Mouse (Mus musculus) sigmoid colon, adult 10 weeks (tissue): ENCODE measurements around the gene Nr1h2. TPM values are rescaled to one million over a fixed set of nuclear protein-coding genes. Genes with fewer than 3 reads are reported as not detected.

Experiments
- polyA plus RNA-seq: library from polyadenylated mRNA; stranded (reverse); fragments of 350-450 nt; fragmentation: Illumina TruSeq; extraction: RNeasy Lipid Tissue Mini Kit (QIAGEN cat#74804); gene quantifications from one replicate; pipeline ENCODE4 v1.2.3, GENCODE M21; 2014; ENCODE audit warnings: low read depth, low replicate concordance

Gene Nr1h2
- 4.1 TPM for polyA plus RNA-seq

DNA sequence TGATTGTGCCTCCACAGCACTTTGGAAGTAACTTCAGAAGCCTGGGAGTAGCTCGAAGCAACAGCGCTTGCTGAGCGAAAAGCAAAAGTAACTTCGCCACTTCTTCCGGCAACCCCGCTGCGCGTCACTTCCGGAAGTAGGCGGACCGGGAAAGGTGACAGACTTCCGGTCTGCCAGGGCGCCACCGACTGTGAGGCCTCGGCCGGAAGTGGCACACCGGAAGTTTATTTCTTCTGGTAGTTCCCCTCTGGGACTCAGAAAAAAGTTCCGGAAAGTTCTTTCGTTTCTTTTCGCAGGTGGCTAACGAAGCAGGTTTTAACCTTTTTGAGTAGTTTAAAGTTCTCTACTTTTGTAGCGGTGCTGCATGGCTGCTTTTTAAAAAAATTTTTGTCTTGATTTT, at the start of gene Nr1h2:
Gene Nr1h2 (minus strand): TSS at position 126 of the 400 bp plus-strand sequence.

DNA sequence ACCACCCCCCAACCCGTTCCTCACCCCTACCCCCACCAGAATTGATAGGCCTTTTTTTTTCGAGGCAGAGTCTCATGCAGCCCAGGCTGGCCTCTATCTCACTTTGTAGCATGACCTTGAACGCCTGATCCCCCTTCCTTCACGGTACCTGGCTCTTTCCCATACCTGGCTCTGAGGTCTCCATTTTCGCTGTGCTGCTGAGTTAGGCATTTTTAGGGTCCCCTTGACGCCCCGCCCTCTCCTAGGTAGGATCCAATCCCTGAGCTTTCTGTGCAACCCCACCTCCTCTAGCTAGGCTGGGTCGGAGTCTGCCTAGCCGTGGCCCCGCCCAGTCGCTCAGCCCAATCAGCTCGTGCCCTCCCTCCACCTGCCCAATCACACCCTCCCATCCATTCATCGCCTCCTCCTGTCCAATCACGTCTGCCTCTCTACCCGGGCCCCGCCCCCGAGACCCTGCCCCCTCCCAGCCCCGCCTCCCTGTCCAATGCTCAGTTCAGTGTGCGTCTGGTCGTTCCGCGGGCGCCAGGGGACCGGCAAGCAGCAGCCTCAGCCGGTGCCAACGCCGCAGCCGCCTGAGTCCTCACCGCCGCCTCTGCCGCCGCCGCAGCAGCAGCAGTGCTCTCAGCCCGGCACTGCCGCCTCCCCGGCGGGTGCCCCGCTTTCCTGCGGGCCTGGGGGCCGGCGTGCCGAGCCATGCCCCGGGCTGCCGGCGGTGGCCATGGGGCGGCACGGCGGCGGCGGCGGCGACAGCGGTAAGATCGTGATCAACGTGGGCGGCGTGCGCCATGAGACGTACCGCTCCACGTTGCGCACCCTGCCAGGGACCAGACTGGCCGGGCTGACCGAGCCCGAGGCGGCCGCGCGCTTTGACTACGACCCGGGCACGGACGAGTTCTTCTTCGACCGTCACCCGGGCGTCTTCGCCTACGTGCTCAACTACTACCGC, 36.9 kb upstream of the Nr1h2 start, which contains the start of gene Kcnc3:
Gene Kcnc3 (plus strand): TSS at position 263 of the 946 bp plus-strand sequence.

DNA sequence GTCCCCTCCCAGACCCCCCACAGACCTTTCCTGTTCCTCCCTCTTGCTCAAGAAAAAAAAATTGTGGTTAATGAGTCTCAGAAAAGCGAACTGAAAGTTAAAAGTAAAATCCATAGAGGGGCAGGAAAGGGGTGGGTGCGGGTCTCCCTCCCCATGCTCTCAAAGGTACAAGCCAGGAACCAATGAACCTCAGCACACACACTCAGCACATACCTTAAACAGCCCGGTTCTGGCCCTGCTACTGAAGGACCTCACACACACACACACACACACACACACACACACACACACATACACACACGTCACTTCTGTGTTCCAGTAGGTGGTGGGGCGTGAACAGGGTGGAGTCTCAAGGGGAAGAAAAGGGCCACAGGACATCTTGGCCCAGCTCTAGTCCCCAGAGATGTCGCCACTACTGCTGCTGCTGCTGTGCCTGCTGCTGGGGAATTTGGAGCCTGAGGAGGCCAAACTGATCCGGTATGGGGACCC, 18.5 kb upstream of the Nr1h2 start, which contains the start of gene Napsa:
Gene Napsa (plus strand): TSS at position 168 of the 489 bp plus-strand sequence.

DNA sequence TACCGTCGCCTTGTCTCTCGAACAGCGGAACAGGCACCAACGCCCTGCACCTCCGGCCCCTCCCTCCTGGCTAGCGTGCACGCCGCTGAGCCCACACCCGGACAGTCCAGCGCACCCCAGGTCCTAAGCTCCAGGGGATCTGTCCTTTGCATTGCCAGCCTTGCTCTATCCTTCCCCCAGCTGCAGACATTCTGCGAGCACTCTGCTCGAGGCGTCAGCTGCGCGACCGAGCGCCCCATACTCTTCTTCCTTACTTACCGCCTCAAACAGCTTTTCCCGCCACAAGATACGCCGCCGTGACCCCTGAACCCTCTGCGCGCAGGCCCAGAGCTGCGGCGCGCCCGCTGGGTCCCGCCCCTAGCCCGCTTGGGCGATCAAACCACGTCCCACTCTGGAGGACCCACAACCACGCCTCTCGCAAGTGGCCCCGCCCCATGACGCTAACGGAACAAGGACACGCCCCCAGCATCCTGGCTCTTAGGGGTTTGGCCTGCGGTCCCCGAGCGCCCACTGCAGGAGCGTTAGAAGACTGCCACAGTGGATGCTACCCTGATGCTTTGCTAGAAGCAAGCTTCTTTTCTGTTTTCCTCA, 5.2 kb downstream of the Nr1h2 start, which contains the start of gene Pold1:
Gene Pold1 (minus strand): TSS at position 353 of the 591 bp plus-strand sequence.

DNA sequence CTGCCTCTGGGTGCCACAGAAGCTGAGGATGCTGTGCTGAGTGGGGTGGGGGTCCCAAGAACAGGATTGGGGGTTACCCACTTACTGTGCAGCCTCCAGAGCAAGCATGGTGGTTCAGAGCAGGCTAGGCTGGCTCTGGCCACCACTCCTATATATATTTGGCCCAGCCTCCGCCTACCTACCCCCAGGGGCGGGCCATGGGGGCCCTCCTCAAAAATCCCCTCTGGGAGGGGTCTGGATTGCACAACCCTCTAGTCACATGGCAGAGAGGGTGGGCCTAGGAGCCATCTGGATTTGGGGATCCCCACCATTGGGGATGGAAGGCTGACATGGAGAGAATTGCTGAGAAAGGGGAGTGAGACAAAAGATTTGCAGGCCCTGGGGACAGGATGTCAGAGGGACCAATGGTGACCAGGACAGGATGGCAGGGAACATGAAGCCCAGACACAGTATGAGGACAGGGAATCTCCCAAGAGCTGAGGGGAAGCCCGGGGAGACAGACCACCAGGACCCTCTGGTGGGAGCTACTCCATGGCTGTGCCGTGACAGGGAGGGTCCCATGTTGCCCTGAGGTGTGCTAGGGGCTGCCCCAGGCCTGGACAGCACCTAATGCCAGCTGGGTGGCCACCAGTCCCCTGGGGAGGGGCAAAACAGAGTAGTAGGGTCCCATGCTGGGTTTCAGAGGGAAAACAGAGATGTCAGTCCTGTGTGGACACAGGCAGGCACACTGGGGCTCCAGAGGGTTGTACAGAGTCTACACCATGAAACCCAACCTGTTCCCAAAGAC, 21.6 kb downstream of the Nr1h2 start, which contains the start of gene Spib:
Gene Spib (minus strand): TSS at position 126 of the 787 bp plus-strand sequence.

DNA sequence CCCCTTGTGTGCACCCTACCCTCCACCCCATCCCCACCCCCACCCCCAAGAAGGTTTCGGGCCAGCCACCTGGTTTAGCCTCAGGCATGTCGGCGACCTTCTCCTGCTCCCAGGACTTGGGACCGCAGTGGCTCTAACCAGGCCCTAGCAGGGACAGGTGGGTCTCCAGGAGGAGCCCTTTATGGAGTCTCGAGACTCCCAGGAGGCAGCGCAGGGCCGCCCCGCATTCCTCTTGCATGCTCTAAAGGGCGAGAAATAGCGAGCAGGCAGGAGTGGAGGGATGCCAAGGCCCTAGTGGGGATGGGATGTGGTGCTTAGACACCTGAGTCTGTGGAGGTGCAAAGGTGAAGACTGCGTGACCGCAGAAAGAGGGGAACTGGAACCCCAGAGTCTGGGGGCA, 29.2 kb downstream of the Nr1h2 start, which contains the start of gene Mybpc2:
Gene Mybpc2 (minus strand): TSS at position 155 of the 400 bp plus-strand sequence.

Other genes with a start within 250 kb of the Nr1h2 start
- 1.2 TPM for gene Clec11a, start 247.0 kb downstream of the Nr1h2 start, polyA plus RNA-seq
- 0.28 TPM for gene Shank1, start 243.7 kb downstream of the Nr1h2 start, polyA plus RNA-seq
- gene Syt3, start 169.8 kb downstream of the Nr1h2 start, polyA plus RNA-seq = not detected
- gene 1700008O03Rik, start 168.1 kb downstream of the Nr1h2 start, polyA plus RNA-seq = not detected
- not detected for gene Lrrc4b, start 124.9 kb downstream of the Nr1h2 start, polyA plus RNA-seq
- gene Aspdh, start 88.6 kb downstream of the Nr1h2 start, polyA plus RNA-seq = not detected
- gene Josd2, start 86.0 kb downstream of the Nr1h2 start, polyA plus RNA-seq = 1.6 TPM
- gene Emc10, start 57.4 kb downstream of the Nr1h2 start, polyA plus RNA-seq = 2.0 TPM
- gene Fam71e1, start 57.4 kb downstream of the Nr1h2 start, polyA plus RNA-seq = not detected
- not detected for gene Mybpc2, start 29.3 kb downstream of the Nr1h2 start, polyA plus RNA-seq
- gene Spib, start 21.9 kb downstream of the Nr1h2 start, polyA plus RNA-seq = 1.6 TPM
- not detected for gene Pold1, start 5.1 kb downstream of the Nr1h2 start, polyA plus RNA-seq
- 1.2 TPM for gene Napsa, start 18.4 kb upstream of the Nr1h2 start, polyA plus RNA-seq
- 0.22 TPM for gene Kcnc3, start 36.7 kb upstream of the Nr1h2 start, polyA plus RNA-seq
- 2.9 TPM for gene Myh14, start 116.9 kb upstream of the Nr1h2 start, polyA plus RNA-seq
- gene Izumo2, start 154.8 kb upstream of the Nr1h2 start, polyA plus RNA-seq = not detected
- 16.2 TPM for gene Vrk3, start 194.5 kb upstream of the Nr1h2 start, polyA plus RNA-seq
- 0.35 TPM for gene Zfp473, start 197.1 kb upstream of the Nr1h2 start, polyA plus RNA-seq